Comparison of ENCODE assay signal across 14 mouse cellular contexts in the genomic region with DNA sequence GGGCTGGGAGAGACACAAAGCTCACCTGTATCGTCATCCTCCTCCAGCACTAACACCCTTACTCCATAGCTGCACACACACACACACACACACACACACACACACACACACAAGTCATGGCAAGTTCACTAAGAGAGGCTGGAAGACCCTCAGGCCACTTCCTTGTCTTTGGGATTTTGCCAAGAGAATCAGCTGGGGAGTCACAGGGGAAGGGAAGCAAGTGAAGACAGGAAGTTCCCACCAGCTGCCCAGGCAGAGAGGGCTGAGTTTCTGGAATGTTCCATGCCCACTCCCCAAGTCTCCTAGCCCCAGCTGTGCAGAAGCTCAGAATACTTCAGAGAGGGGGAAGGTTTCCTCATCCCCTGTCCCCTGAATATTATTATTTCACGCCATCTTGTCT.
"Had no signal": no experiment of that assay in that cellular context is flagged by ENCODE, and none has a peak within 500 bp of the region (broad histone marks: within the 10 kb centered on the region; RNA-seq: fewer than 3 reads in every experiment).

No protein-coding gene starts in this region.

- H3K4me3 ChIP-seq: kidney, embryonic 15.5 days; left cerebral cortex, adult 2 months; limb, embryonic 12.5 days; liver, embryonic 13.5 days; lung, embryonic 15.5 days had no signal

- H3K36me3 ChIP-seq: kidney, embryonic 15.5 days; limb, embryonic 12.5 days; liver, embryonic 13.5 days; lung, embryonic 15.5 days had no signal

- H3K4me2 ChIP-seq: kidney, embryonic 15.5 days; limb, embryonic 12.5 days; liver, embryonic 13.5 days; lung, embryonic 15.5 days; midbrain, embryonic 11.5 days had no signal

- H3K9me3 ChIP-seq: kidney, embryonic 15.5 days; limb, embryonic 12.5 days; liver, embryonic 13.5 days; lung, embryonic 15.5 days had no signal

- ATAC-seq: intestine, postnatal 0 days had no signal

- DNase-seq: kidney, adult 2 months; kidney, postnatal 14 days; kidney, postnatal 4 days; layer of hippocampus, postnatal 36 days; liver, embryonic 13.5 days; midbrain, embryonic 14.5 days; thymus, adult 18-20 months; thymus, postnatal 36 days had no signal

- H3K4me1 ChIP-seq: liver, embryonic 13.5 days had no signal

- H3K27me3 ChIP-seq: kidney, embryonic 15.5 days; limb, embryonic 12.5 days; liver, embryonic 13.5 days; lung, embryonic 15.5 days had no signal

- H3K9ac ChIP-seq: kidney, embryonic 15.5 days; limb, embryonic 12.5 days; liver, embryonic 13.5 days; lung, embryonic 15.5 days had no signal

- H3K27ac ChIP-seq: kidney, embryonic 15.5 days; left cerebral cortex, adult 2 months; limb, embryonic 12.5 days; liver, embryonic 13.5 days; lung, embryonic 15.5 days had no signal
